Mouse (Mus musculus): ENCODE measurements at regions not wholly inside any gene's neighbourhood (a gene's known extent, or its start where the extent isn't known, plus 50 kb on each side); places are given as distances from the start of the nearest gene placed in this dataset.

DNA sequence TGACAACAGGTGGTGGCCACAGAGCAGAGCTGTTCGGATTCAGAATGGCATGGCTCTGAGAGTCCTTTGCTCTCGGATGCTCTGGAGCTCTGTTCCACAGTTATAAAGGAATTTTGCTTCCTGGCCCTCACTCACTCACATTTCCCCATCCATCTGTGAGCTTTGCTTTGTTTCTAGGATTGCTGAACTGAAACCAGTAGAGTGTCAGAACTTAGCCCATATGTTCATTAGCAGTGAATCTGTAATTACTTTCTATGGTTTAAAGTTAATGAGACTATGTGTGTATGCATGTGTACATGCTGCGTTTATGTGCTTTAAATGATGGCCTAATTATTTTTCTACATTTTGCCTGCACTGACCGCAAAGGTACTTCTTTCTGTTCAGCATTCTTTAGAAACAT lies 688.7 kb downstream of the Iqcm start:
- TF ChIP-seq GATA2 (IDR thresholded peaks at IDR 0.05; ENCODE audit: borderline replicate concordance, low read depth, low read length) (no peak), GATA1 (IDR thresholded peaks at IDR 0.05; ENCODE audit: borderline replicate concordance, low read length) (no peak), CTCF (IDR thresholded peaks at IDR 0.05; ENCODE audit: low read depth, low read length) (no peak), TAL1 (conservative IDR thresholded peaks at IDR 0.05; ENCODE audit: low read depth, low read length) (no peak), POLR2AphosphoS5 (IDR thresholded peaks at IDR 0.05; ENCODE audit: insufficient replicate concordance, low read depth, low read length) (no peak)
- Histone ChIP-seq H3K9me3 (replicated peaks) (no peaks in the 10 kb centered on the region), H3K4me3 (ENCODE audit: low read depth, low read length) (no peak overlapping the region), H3K27me3 (ENCODE audit: insufficient read depth, low read length) (no peaks in the 10 kb centered on the region), H3K36me3 (replicated peaks) (no peaks in the 10 kb centered on the region), H3K4me1 (ENCODE audit: insufficient read depth, low read depth, low read length) (no peaks in the 10 kb centered on the region)
- ATAC-seq (ENCODE audit: extremely low read depth, insufficient number of reproducible peaks, low FRiP score, poor library complexity, severe bottlenecking) = no peak
- no peak for DNase-seq (ENCODE audit: low spot score)

DNA sequence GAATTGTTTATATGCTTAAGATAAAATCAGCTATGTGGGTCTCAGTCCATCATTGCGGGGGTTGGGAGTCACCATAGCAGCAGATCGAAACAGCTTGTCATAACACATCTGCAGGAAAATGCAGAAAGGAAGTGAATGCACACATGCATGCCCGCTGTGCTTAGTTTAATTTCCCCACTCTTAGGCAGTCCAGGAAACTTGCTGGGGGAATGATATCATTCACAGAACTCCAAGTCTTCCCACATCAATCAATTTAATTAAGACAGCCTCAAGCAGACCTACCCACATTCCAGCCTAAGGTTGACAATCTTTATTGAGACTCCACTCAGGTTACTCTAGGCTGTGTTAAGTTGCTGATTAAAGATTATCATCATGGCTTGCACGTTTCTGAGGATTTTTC lies 700.2 kb downstream of the Iqcm start:
- no peaks in the 10 kb centered on the region for H3K27me3 ChIP-seq (ENCODE audit: insufficient read depth, low read length)
- no peaks in the 10 kb centered on the region for H3K36me3 ChIP-seq (replicated peaks)
- H3K4me3 ChIP-seq (ENCODE audit: low read depth, low read length) = no peak overlapping the region
- no peak for TF ChIP-seq POLR2AphosphoS5 (IDR thresholded peaks at IDR 0.05; ENCODE audit: insufficient replicate concordance, low read depth, low read length)
- DNase-seq (ENCODE audit: low spot score) (no peak), ATAC-seq (ENCODE audit: extremely low read depth, insufficient number of reproducible peaks, low FRiP score, poor library complexity, severe bottlenecking) (no peak)
- no peaks in the 10 kb centered on the region for H3K9me3 ChIP-seq (replicated peaks)
- no peaks in the 10 kb centered on the region for H3K4me1 ChIP-seq (ENCODE audit: insufficient read depth, low read depth, low read length)

DNA sequence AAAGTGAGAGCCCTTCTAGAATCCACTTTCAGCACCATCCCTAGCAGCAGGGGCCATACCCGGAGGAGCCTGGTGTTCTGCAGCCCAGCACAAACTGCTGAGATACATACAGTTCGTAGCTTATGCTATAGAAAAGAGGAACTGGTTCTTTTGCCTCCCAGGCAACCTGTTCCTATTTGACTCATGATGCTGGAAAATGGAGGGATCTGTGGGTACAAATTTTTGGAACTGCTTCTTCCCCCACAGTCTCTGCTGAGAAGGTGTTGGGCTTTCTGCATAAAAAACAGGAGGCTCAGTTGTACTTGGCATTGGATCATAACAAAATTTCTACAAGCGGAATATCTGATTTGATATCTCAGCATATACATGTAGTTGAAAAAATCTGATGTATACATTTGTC lies 716.7 kb upstream of the Nr3c2 start:
- Histone ChIP-seq H3K9me3 (replicated peaks) (no peaks in the 10 kb centered on the region), H3K4me3 (ENCODE audit: low read depth, low read length) (no peak overlapping the region), H3K36me3 (replicated peaks) (no peaks in the 10 kb centered on the region), H3K4me1 (ENCODE audit: insufficient read depth, low read depth, low read length) (no peaks in the 10 kb centered on the region), H3K27me3 (ENCODE audit: insufficient read depth, low read length) (no peaks in the 10 kb centered on the region)
- TF ChIP-seq GATA1 (IDR thresholded peaks at IDR 0.05; ENCODE audit: borderline replicate concordance, low read length) (no peak), CTCF (IDR thresholded peaks at IDR 0.05; ENCODE audit: low read depth, low read length) (no peak)
- DNase-seq (ENCODE audit: low spot score) = no peak
- no peak for ATAC-seq (ENCODE audit: extremely low read depth, insufficient number of reproducible peaks, low FRiP score, poor library complexity, severe bottlenecking)

DNA sequence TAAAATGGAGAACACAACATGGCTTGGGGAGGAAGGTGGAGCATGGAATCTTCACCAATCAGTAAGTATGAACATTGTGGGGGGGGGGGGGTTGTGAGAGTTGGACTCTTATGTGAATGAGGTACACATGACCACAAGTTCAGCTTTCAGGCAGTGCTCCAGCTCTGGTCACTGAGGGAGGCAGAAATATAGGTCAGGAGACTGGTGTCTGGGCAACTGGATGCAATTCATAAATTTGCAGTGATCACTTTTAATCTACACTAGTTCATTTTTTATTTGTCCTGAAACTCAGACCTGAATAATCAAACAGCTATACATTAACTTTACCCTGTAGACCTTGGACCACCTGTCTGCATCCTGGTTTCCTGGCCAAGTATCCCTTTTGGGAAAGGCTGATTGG lies 715.4 kb upstream of the Nr3c2 start:
- no peaks in the 10 kb centered on the region for H3K4me1 ChIP-seq (ENCODE audit: insufficient read depth, low read depth, low read length)
- TF ChIP-seq GATA1 (IDR thresholded peaks at IDR 0.05; ENCODE audit: borderline replicate concordance, low read length) (no peak), TAL1 (conservative IDR thresholded peaks at IDR 0.05; ENCODE audit: low read depth, low read length) (no peak), CTCF (IDR thresholded peaks at IDR 0.05; ENCODE audit: low read depth, low read length) (no peak), GATA2 (IDR thresholded peaks at IDR 0.05; ENCODE audit: borderline replicate concordance, low read depth, low read length) (no peak), POLR2AphosphoS5 (IDR thresholded peaks at IDR 0.05; ENCODE audit: insufficient replicate concordance, low read depth, low read length) (no peak)

DNA sequence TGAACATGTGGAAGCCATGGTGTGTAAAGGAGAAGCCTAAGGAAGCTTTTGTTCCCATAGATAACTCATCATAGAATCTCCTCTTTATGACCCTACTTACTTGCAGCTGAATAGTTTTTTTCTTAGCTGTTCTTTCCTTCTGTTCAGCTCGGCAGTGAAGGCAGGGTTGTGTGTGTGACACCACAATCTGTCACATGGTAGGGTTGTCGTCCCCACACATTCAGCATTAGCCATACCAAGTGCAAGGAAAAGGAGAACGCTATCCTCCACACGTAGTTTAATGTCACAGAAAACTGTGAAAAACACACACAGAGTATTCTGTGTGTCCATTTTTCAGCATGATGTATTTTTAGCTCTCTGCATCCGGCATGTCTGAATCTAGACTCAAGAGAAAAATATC lies 711.9 kb upstream of the Nr3c2 start:
- no peaks in the 10 kb centered on the region for H3K36me3 ChIP-seq (replicated peaks)
- no peaks in the 10 kb centered on the region for H3K4me1 ChIP-seq (ENCODE audit: insufficient read depth, low read depth, low read length)
- H3K27me3 ChIP-seq (ENCODE audit: insufficient read depth, low read length) = no peaks in the 10 kb centered on the region
- TF ChIP-seq GATA2 (IDR thresholded peaks at IDR 0.05; ENCODE audit: borderline replicate concordance, low read depth, low read length) (no peak), POLR2AphosphoS5 (IDR thresholded peaks at IDR 0.05; ENCODE audit: insufficient replicate concordance, low read depth, low read length) (no peak), CTCF (IDR thresholded peaks at IDR 0.05; ENCODE audit: low read depth, low read length) (no peak), GATA1 (IDR thresholded peaks at IDR 0.05; ENCODE audit: borderline replicate concordance, low read length) (no peak), TAL1 (conservative IDR thresholded peaks at IDR 0.05; ENCODE audit: low read depth, low read length) (no peak)
- no peaks in the 10 kb centered on the region for H3K9me3 ChIP-seq (replicated peaks)
- H3K4me3 ChIP-seq (ENCODE audit: low read depth, low read length) = no peak overlapping the region
- no peak for DNase-seq (ENCODE audit: low spot score)
- ATAC-seq (ENCODE audit: extremely low read depth, insufficient number of reproducible peaks, low FRiP score, poor library complexity, severe bottlenecking) = no peak

More for the DNA sequence above, 715.4 kb upstream of the Nr3c2 start:
- no peaks in the 10 kb centered on the region for H3K36me3 ChIP-seq (replicated peaks)
- no peaks in the 10 kb centered on the region for H3K9me3 ChIP-seq (replicated peaks)
- H3K4me3 ChIP-seq (ENCODE audit: low read depth, low read length) = no peak overlapping the region
- no peaks in the 10 kb centered on the region for H3K27me3 ChIP-seq (ENCODE audit: insufficient read depth, low read length)
- DNase-seq (ENCODE audit: low spot score) = no peak
- ATAC-seq (ENCODE audit: extremely low read depth, insufficient number of reproducible peaks, low FRiP score, poor library complexity, severe bottlenecking) = no peak

DNA sequence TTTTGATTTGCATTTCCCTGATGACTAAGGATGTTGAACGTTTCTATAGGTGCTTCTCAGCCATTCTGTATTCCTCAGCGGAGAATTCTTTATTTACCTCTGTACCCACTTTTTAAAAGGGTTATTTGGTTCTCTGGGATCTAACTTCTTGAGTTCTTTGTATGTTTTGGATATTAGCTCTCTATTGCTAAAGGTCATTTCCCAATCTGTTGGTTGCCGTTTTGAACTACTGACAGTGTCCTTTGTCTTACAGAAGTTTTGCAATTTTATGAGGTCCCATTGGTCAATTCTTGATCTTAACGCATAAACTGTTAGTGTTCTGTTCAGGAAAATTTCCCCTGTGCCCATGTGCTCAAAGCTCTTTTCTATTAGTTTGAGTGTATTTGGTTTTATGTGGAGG lies 687.4 kb upstream of the Nr3c2 start:
- Histone ChIP-seq H3K4me3 (ENCODE audit: low read depth, low read length) (no peak overlapping the region), H3K9me3 (replicated peaks) (peaks cover 3% of the 10 kb centered on the region; the same call in 1 of the 2 replicates), H3K36me3 (replicated peaks) (no peaks in the 10 kb centered on the region), H3K27me3 (ENCODE audit: insufficient read depth, low read length) (no peaks in the 10 kb centered on the region), H3K4me1 (ENCODE audit: insufficient read depth, low read depth, low read length) (no peaks in the 10 kb centered on the region)
- DNase-seq (ENCODE audit: low spot score) = no peak
- TF ChIP-seq GATA2 (IDR thresholded peaks at IDR 0.05; ENCODE audit: borderline replicate concordance, low read depth, low read length) (no peak), POLR2AphosphoS5 (IDR thresholded peaks at IDR 0.05; ENCODE audit: insufficient replicate concordance, low read depth, low read length) (no peak), GATA1 (IDR thresholded peaks at IDR 0.05; ENCODE audit: borderline replicate concordance, low read length) (no peak), CTCF (IDR thresholded peaks at IDR 0.05; ENCODE audit: low read depth, low read length) (no peak), TAL1 (conservative IDR thresholded peaks at IDR 0.05; ENCODE audit: low read depth, low read length) (no peak)
- no peak for ATAC-seq (ENCODE audit: extremely low read depth, insufficient number of reproducible peaks, low FRiP score, poor library complexity, severe bottlenecking)
